15 mouse cellular contexts compared by ENCODE assay signal in the genomic region with DNA sequence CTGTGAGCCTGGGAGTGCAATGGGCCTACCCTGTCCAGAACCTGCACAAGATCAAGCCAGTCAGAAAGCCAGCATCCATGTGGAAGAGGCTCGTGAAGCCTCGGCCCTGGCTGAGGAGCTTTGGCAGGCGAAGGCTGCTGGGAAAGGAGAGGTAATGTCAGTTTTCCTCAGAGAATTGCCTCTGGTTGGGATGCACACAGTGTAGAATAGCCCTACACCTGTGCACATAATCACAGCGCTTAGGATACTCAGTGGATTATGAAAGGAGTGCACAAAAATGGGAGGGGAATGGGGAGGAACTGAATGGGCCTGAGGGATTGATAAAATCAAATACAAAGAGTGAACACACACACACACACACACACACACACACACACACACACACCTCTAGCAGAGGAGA.
A peak's percentile ranks its signal among the peaks of the same experiment; 100 is the strongest.
DNase-seq lines count a peak whose midpoint lies in the region; ATAC-seq lines count a peak whose summit lies in the region.
"Had no signal": no experiment of that assay in that cellular context is flagged by ENCODE, and none has a peak within 500 bp of the region (broad histone marks: within the 10 kb centered on the region; RNA-seq: fewer than 3 reads in every experiment).

No protein-coding gene starts in this region.

- H3K27ac ChIP-seq in hindbrain, embryonic 15.5 days (replicated peaks) = no peak overlapping the region
- H3K27ac ChIP-seq in hindbrain, embryonic 12.5 days = no peak overlapping the region
- no peak overlapping the region for H3K27ac ChIP-seq in midbrain, embryonic 13.5 days
- H3K27ac ChIP-seq in midbrain, embryonic 14.5 days (replicated peaks; ENCODE audit: low read depth, low read length) = no peak overlapping the region
- peak overlapping the region; percentile 35; the same call in 1 of the 2 replicates for H3K27ac ChIP-seq in neural tube, embryonic 13.5 days (replicated peaks)
- H3K27ac ChIP-seq: embryonic facial prominence, embryonic 13.5 days; forebrain, embryonic 12.5 days; gastrocnemius, adult 2 months had no signal

- no peak overlapping the region for H3K9ac ChIP-seq in hindbrain, embryonic 15.5 days
- H3K9ac ChIP-seq in hindbrain, embryonic 12.5 days = no peak overlapping the region
- H3K9ac ChIP-seq in midbrain, embryonic 13.5 days (replicated peaks) = no peak overlapping the region
- no peak overlapping the region for H3K9ac ChIP-seq in midbrain, embryonic 14.5 days (replicated peaks; ENCODE audit: low read length)
- H3K9ac ChIP-seq in neural tube, embryonic 13.5 days = no peak overlapping the region
- H3K9ac ChIP-seq: embryonic facial prominence, embryonic 13.5 days; forebrain, embryonic 12.5 days; heart, embryonic 12.5 days had no signal

- 83% methylated on average over 4 of the region's 4 CpGs for WGBS in hindbrain, embryonic 15.5 days
- 95% methylated on average over 4 of the region's 4 CpGs for WGBS in hindbrain, embryonic 12.5 days
- WGBS in midbrain, embryonic 13.5 days = 89% methylated on average over 4 of the region's 4 CpGs
- 92% methylated on average over 4 of the region's 4 CpGs for WGBS in midbrain, embryonic 14.5 days
- WGBS in neural tube, embryonic 13.5 days = 88% methylated on average over 4 of the region's 4 CpGs

- ATAC-seq in hindbrain, embryonic 15.5 days (ENCODE audit: low FRiP score, low read depth) = peak; percentile 61; the same call in 1 of the 2 replicates
- ATAC-seq in hindbrain, embryonic 12.5 days (ENCODE audit: low FRiP score) = no peak
- peak; percentile 67; the same call in 1 of the 2 replicates for ATAC-seq in midbrain, embryonic 13.5 days
- no peak for ATAC-seq in midbrain, embryonic 14.5 days (ENCODE audit: low FRiP score, low TSS enrichment)
- peak; percentile 28 for ATAC-seq in neural tube, embryonic 13.5 days (ENCODE audit: low read depth)

- DNase-seq in midbrain, embryonic 14.5 days = no peak
- DNase-seq in right cerebral cortex, postnatal 36 days (ENCODE audit: low spot score in 2 of 2) = no peak
- DNase-seq in thymus, postnatal 0 days (ENCODE audit: low spot score) = no peak
- DNase-seq: adrenal gland, adult 2 months; adrenal gland, postnatal 25 days; gastrocnemius, adult 2 months; gastrocnemius, postnatal 25 days had no signal

- no peaks in the 10 kb centered on the region for H3K36me3 ChIP-seq in hindbrain, embryonic 15.5 days
- no peaks in the 10 kb centered on the region for H3K36me3 ChIP-seq in hindbrain, embryonic 12.5 days
- no peaks in the 10 kb centered on the region for H3K36me3 ChIP-seq in midbrain, embryonic 13.5 days
- no peaks in the 10 kb centered on the region for H3K36me3 ChIP-seq in midbrain, embryonic 14.5 days (ENCODE audit: control insufficient read depth, insufficient read depth, low read length)
- no peaks in the 10 kb centered on the region for H3K36me3 ChIP-seq in neural tube, embryonic 13.5 days
- H3K36me3 ChIP-seq: embryonic facial prominence, embryonic 13.5 days; forebrain, embryonic 12.5 days; heart, embryonic 12.5 days; hindbrain, embryonic 10.5 days had no signal

- H3K4me2 ChIP-seq in hindbrain, embryonic 15.5 days = no peak overlapping the region
- H3K4me2 ChIP-seq in hindbrain, embryonic 12.5 days (replicated peaks) = no peak overlapping the region
- no peak overlapping the region for H3K4me2 ChIP-seq in midbrain, embryonic 13.5 days (replicated peaks)
- no peak overlapping the region for H3K4me2 ChIP-seq in midbrain, embryonic 14.5 days (ENCODE audit: low read length)
- no peak overlapping the region for H3K4me2 ChIP-seq in neural tube, embryonic 13.5 days
- H3K4me2 ChIP-seq: embryonic facial prominence, embryonic 13.5 days; forebrain, embryonic 12.5 days; heart, embryonic 12.5 days had no signal

- no peak overlapping the region for H3K4me3 ChIP-seq in hindbrain, embryonic 15.5 days
- no peak overlapping the region for H3K4me3 ChIP-seq in hindbrain, embryonic 12.5 days
- H3K4me3 ChIP-seq in midbrain, embryonic 13.5 days (replicated peaks) = no peak overlapping the region
- H3K4me3 ChIP-seq in midbrain, embryonic 14.5 days (replicated peaks; ENCODE audit: low read depth, low read length) = no peak overlapping the region
- no peak overlapping the region for H3K4me3 ChIP-seq in neural tube, embryonic 13.5 days
- H3K4me3 ChIP-seq: embryonic facial prominence, embryonic 13.5 days; forebrain, embryonic 12.5 days; gastrocnemius, adult 2 months; heart, embryonic 12.5 days; hindbrain, embryonic 10.5 days had no signal

- no peaks in the 10 kb centered on the region for H3K27me3 ChIP-seq in hindbrain, embryonic 15.5 days
- no peaks in the 10 kb centered on the region for H3K27me3 ChIP-seq in hindbrain, embryonic 12.5 days
- H3K27me3 ChIP-seq in midbrain, embryonic 13.5 days = no peaks in the 10 kb centered on the region
- H3K27me3 ChIP-seq in midbrain, embryonic 14.5 days (ENCODE audit: control insufficient read depth, insufficient read depth, low read length) = no peaks in the 10 kb centered on the region
- no peaks in the 10 kb centered on the region for H3K27me3 ChIP-seq in neural tube, embryonic 13.5 days
- H3K27me3 ChIP-seq: embryonic facial prominence, embryonic 13.5 days; forebrain, embryonic 12.5 days; heart, embryonic 12.5 days had no signal

- no peaks in the 10 kb centered on the region for H3K9me3 ChIP-seq in hindbrain, embryonic 15.5 days
- no peaks in the 10 kb centered on the region for H3K9me3 ChIP-seq in hindbrain, embryonic 12.5 days (replicated peaks)
- no peaks in the 10 kb centered on the region for H3K9me3 ChIP-seq in midbrain, embryonic 13.5 days
- no peaks in the 10 kb centered on the region for H3K9me3 ChIP-seq in midbrain, embryonic 14.5 days (ENCODE audit: control insufficient read depth, low read length)
- no peaks in the 10 kb centered on the region for H3K9me3 ChIP-seq in neural tube, embryonic 13.5 days
- H3K9me3 ChIP-seq: embryonic facial prominence, embryonic 13.5 days; forebrain, embryonic 12.5 days; heart, embryonic 12.5 days; hindbrain, embryonic 10.5 days had no signal

- no peaks in the 10 kb centered on the region for H3K4me1 ChIP-seq in hindbrain, embryonic 15.5 days (replicated peaks)
- no peaks in the 10 kb centered on the region for H3K4me1 ChIP-seq in hindbrain, embryonic 12.5 days
- H3K4me1 ChIP-seq in midbrain, embryonic 13.5 days (replicated peaks) = 0 out of 2 replicates have a peak, but pooled peaks cover 3% of the 10 kb centered on the region
- H3K4me1 ChIP-seq in midbrain, embryonic 14.5 days (ENCODE audit: control insufficient read depth, insufficient read depth, low read length) = 0 out of 2 replicates have a peak, but pooled peaks cover 4% of the 10 kb centered on the region
- H3K4me1 ChIP-seq in neural tube, embryonic 13.5 days (replicated peaks) = no peaks in the 10 kb centered on the region
- H3K4me1 ChIP-seq: embryonic facial prominence, embryonic 13.5 days; forebrain, embryonic 12.5 days; heart, embryonic 12.5 days; hindbrain, embryonic 10.5 days had no signal

Comparison
In these comparisons a context has a peak if more than half of its experiments do, and no peak if none do; other contexts are left out.
1. ATAC-seq: peak in hindbrain, embryonic 15.5 days (single experiment), midbrain, embryonic 13.5 days (single experiment) and neural tube, embryonic 13.5 days (single experiment); none in hindbrain, embryonic 12.5 days (single experiment) and midbrain, embryonic 14.5 days (single experiment).